Mouse (Mus musculus) liver (tissue): Measurements from ENCODE around the gene Slc17a2.

Experiments used
- DNase-seq: peaks from one replicate; pipeline ENCODE4 v3.0.0-alpha.2; 2020; ENCODE audit warnings: mixed read lengths

Slc17a2 gene

GRCm38 (mm10) chr13:23799405-23799804 lies 7.4 kb upstream of the Slc17a2 start:
- DNase-seq = no peak

GRCm38 (mm10) chr13:23804532-23804931 lies 2.3 kb upstream of the Slc17a2 start:
- no peak for DNase-seq

- DNase-seq = peak; percentile 13
These were observed 9.4 kb downstream of the Slc17a2 start for GRCm38 (mm10) chr13:23816148-23816547.

- no peak for DNase-seq
These were observed 13.6 kb downstream of the Slc17a2 start for GRCm38 (mm10) chr13:23820179-23820940.

GRCm38 (mm10) chr13:23822213-23822612 lies 15.4 kb downstream of the Slc17a2 start:
- no peak for DNase-seq

- no peak for DNase-seq
These were observed 19.8 kb downstream of the Slc17a2 start for GRCm38 (mm10) chr13:23826606-23827005.

- peak; percentile 39 for DNase-seq
These were observed 26.3 kb downstream of the Slc17a2 start for GRCm38 (mm10) chr13:23833053-23833452.

- no peak for DNase-seq
These were observed 28.0 kb downstream of the Slc17a2 start for GRCm38 (mm10) chr13:23834836-23835235.

- peak; percentile 6 for DNase-seq
These were observed 29.8 kb downstream of the Slc17a2 start for GRCm38 (mm10) chr13:23836630-23837029.

GRCm38 (mm10) chr13:23839308-23839707 lies 32.5 kb downstream of the Slc17a2 start, which contains the start of gene Slc17a3:
Gene Slc17a3, plus strand, starts transcription at chr13:23839434.
- DNase-seq = no peak

GRCm38 (mm10) chr13:23845851-23846250 lies 39.1 kb downstream of the Slc17a2 start:
- DNase-seq = no peak

GRCm38 (mm10) chr13:23849299-23849698 lies 42.5 kb downstream of the Slc17a2 start:
- DNase-seq = no peak

- no peak for DNase-seq
These were observed 49.6 kb downstream of the Slc17a2 start for GRCm38 (mm10) chr13:23856401-23856800.

GRCm38 (mm10) chr13:23861815-23862214 lies 55.0 kb downstream of the Slc17a2 start:
- DNase-seq = no peak

GRCm38 (mm10) chr13:23864711-23865110 lies 57.9 kb downstream of the Slc17a2 start:
- DNase-seq = no peak

GRCm38 (mm10) chr13:23866086-23866710 lies 59.4 kb downstream of the Slc17a2 start:
- DNase-seq = peak; percentile 45

- DNase-seq = no peak
These were observed 60.2 kb downstream of the Slc17a2 start for GRCm38 (mm10) chr13:23867000-23867399.

GRCm38 (mm10) chr13:23867405-23867804 lies 60.6 kb downstream of the Slc17a2 start, which contains the start of gene Slc17a1:
Gene Slc17a1, plus strand, starts transcription at chr13:23867750.
- DNase-seq = no peak

- DNase-seq = no peak
These were observed 62.2 kb downstream of the Slc17a2 start for GRCm38 (mm10) chr13:23868790-23869533.

- no peak for DNase-seq
These were observed 63.2 kb downstream of the Slc17a2 start for GRCm38 (mm10) chr13:23869996-23870395.

- no peak for DNase-seq
These were observed 66.3 kb downstream of the Slc17a2 start for GRCm38 (mm10) chr13:23873141-23873540.
